Mouse (Mus musculus): ENCODE measurements around the gene Cpne1. TPM values are rescaled to one million over a fixed set of nuclear protein-coding genes. Genes with fewer than 3 reads are reported as not detected.

Cpne1 gene
- polyA plus RNA-seq, 1 experiment from 2014 or later, result 62.0 TPM

DNA sequence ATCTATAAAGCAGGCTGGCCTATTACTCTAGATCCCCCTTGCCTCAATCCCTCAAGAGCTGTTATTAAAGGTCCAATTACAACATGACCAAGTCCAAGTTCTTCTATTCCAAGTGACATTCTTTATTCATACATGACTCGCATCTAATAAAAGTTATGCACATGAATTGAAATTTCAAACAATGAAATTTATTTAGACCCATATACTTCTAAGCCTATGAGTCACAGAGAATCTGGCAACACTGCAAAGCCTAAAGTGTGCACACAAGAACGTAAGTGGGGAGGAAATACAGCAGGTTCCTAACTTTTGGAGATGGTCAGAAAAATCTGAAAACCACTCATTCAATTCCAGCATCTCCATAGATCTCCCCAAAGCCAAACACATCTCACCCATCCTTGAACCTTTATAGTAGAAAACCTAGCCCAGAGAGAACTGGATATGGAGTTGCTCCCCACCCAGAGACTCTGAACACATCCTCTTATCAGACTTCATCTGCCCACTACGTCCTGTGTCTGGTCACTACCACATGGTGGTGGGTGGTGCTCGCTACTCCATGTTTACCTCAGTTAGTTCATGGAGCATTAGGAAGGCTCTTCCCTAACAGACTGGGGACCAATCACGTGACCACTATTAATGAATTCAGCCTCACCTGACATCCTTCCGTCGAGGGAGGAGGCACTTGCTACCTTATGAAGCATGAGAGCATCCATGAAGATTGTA, 24.2 kb downstream of the Cpne1 start:
- Histone ChIP-seq H3K9me3 (replicated peaks; ENCODE audit: control insufficient read depth, low read length) (no peaks in the 10 kb centered on the region), H3K36me3 (ENCODE audit: control insufficient read depth, insufficient read depth, low read length) (no peaks in the 10 kb centered on the region), H3K4me2 (ENCODE audit: low read depth, low read length) (no peak overlapping the region), H3K4me3 (replicated peaks; ENCODE audit: low read length) (no peak overlapping the region), H3K9ac (ENCODE audit: low read length) (no peak overlapping the region), H3K27ac (ENCODE audit: low read length) (no peak overlapping the region), H3K4me1 (ENCODE audit: control insufficient read depth, insufficient read depth, low read length) (no peaks in the 10 kb centered on the region), H3K27me3 (ENCODE audit: control insufficient read depth, insufficient read depth, low read length) (no peaks in the 10 kb centered on the region)
- WGBS, result 77% methylated on average over 7 of the region's 7 CpGs
- no peak for ATAC-seq (ENCODE audit: insufficient read depth, low FRiP score)

DNA sequence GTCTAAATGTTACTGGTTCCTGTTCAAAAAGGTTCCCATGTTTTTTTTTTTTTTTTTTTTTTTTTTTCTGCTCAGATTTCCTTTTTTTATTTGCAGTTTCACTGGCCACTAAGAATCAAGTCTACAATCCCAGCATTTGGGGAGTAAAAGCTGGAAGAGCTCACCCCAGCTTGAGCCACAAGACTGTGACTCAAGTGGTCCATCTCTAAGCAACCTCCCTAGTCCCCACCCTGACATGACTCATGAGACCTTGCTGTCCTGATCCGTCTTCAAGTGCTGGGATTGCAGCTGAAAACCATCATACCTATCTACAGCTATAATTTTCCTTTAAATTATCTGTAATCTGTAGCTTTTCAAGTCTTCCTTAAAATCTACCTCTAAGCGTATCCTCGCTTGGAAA, 27.2 kb downstream of the Cpne1 start:
- WGBS, result 85% methylated on average over 3 of the region's 3 CpGs
- no peak overlapping the region for H3K4me2 ChIP-seq (ENCODE audit: low read depth, low read length)
- H3K36me3 ChIP-seq (ENCODE audit: control insufficient read depth, insufficient read depth, low read length), result no peaks in the 10 kb centered on the region
- H3K9ac ChIP-seq (ENCODE audit: low read length), result no peak overlapping the region
- H3K4me1 ChIP-seq (ENCODE audit: control insufficient read depth, insufficient read depth, low read length), result no peaks in the 10 kb centered on the region
- no peak for ATAC-seq (ENCODE audit: insufficient read depth, low FRiP score)
- no peak overlapping the region for H3K4me3 ChIP-seq (replicated peaks; ENCODE audit: low read length)
- no peak overlapping the region for H3K27ac ChIP-seq (ENCODE audit: low read length)
- no peaks in the 10 kb centered on the region for H3K27me3 ChIP-seq (ENCODE audit: control insufficient read depth, insufficient read depth, low read length)
- no peaks in the 10 kb centered on the region for H3K9me3 ChIP-seq (replicated peaks; ENCODE audit: control insufficient read depth, low read length)

DNA sequence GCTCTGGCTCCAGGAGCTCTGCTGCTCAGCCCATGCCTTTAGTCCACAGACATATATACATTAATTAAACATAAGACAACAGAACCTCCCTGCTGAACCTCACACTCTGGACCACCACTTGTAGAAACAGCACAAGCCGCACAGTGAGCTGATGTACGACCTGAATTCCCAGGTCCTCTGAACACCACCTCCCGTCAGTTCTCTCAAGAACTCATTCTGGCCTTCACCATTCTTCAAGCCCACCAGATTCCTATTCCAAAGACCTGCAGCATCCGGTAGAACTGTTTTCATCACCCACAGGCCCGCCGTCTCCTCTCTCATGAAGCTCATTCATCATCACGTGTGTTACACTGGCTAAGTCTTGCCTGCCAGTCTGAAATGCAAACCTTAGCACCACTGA, 31.4 kb downstream of the Cpne1 start:
- H3K4me3 ChIP-seq (replicated peaks; ENCODE audit: low read length), result no peak overlapping the region
- H3K27me3 ChIP-seq (ENCODE audit: control insufficient read depth, insufficient read depth, low read length), result no peaks in the 10 kb centered on the region
- peaks cover 26% of the 10 kb centered on the region; the same call in 1 of the 2 replicates for H3K36me3 ChIP-seq (ENCODE audit: control insufficient read depth, insufficient read depth, low read length)
- no peak overlapping the region for H3K27ac ChIP-seq (ENCODE audit: low read length)
- H3K4me1 ChIP-seq (ENCODE audit: control insufficient read depth, insufficient read depth, low read length), result no peaks in the 10 kb centered on the region
- 65% methylated on average over 7 of the region's 7 CpGs for WGBS
- H3K9me3 ChIP-seq (replicated peaks; ENCODE audit: control insufficient read depth, low read length), result no peaks in the 10 kb centered on the region
- no peak overlapping the region for H3K4me2 ChIP-seq (ENCODE audit: low read depth, low read length)
- ATAC-seq (ENCODE audit: insufficient read depth, low FRiP score), result no peak
- H3K9ac ChIP-seq (ENCODE audit: low read length), result no peak overlapping the region

DNA sequence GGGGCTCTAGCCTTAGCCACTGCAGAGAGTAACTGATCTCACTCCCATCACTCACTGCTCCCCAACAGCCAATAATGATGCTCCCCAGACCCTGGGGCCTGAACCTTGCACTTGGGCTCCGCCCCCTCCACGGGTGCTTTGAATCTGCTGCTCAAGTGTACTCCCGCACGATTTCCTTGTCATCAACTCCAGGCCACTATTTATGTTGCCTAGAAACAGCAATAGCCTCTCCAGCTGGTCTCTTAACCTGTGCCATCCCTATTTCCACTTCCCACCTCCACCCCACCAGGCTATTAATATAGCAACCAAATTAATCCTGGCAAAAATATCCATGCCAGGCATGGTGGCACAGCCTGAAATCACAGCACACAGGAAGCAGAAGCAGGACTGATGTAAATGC, 32.1 kb downstream of the Cpne1 start:
- no peak for ATAC-seq (ENCODE audit: insufficient read depth, low FRiP score)
- no peak overlapping the region for H3K4me3 ChIP-seq (replicated peaks; ENCODE audit: low read length)
- H3K27me3 ChIP-seq (ENCODE audit: control insufficient read depth, insufficient read depth, low read length), result no peaks in the 10 kb centered on the region
- no peak overlapping the region for H3K4me2 ChIP-seq (ENCODE audit: low read depth, low read length)
- H3K4me1 ChIP-seq (ENCODE audit: control insufficient read depth, insufficient read depth, low read length), result no peaks in the 10 kb centered on the region
- H3K9ac ChIP-seq (ENCODE audit: low read length), result no peak overlapping the region
- H3K36me3 ChIP-seq (ENCODE audit: control insufficient read depth, insufficient read depth, low read length), result peaks cover 29% of the 10 kb centered on the region; the same call in 1 of the 2 replicates
- no peaks in the 10 kb centered on the region for H3K9me3 ChIP-seq (replicated peaks; ENCODE audit: control insufficient read depth, low read length)
- H3K27ac ChIP-seq (ENCODE audit: low read length), result no peak overlapping the region
- WGBS, result 41% methylated on average over 4 of the region's 4 CpGs

DNA sequence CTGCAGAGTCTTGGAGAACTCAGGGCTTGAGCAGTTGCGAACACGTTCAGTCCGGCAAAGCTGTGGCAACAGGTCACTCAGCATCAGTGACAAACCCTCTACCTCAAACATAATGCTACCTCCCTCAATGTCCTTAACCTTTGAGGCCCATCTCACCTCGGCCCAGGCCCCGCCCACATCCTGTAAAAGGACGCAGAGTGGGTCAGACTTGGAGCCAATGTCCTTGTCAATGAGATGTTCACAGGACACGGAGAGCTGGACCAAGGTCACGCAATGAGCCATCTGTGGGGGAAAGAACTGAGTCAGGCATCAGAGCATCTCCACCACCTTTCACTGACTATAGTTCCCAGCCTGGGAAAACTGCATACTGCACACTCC, 32.6 kb downstream of the Cpne1 start:
- H3K4me2 ChIP-seq (ENCODE audit: low read depth, low read length), result no peak overlapping the region
- H3K9me3 ChIP-seq (replicated peaks; ENCODE audit: control insufficient read depth, low read length), result no peaks in the 10 kb centered on the region
- H3K27ac ChIP-seq (ENCODE audit: low read length), result no peak overlapping the region
- no peak overlapping the region for H3K4me3 ChIP-seq (replicated peaks; ENCODE audit: low read length)
- H3K4me1 ChIP-seq (ENCODE audit: control insufficient read depth, insufficient read depth, low read length), result no peaks in the 10 kb centered on the region
- peaks cover 29% of the 10 kb centered on the region; the same call in 1 of the 2 replicates for H3K36me3 ChIP-seq (ENCODE audit: control insufficient read depth, insufficient read depth, low read length)
- no peak overlapping the region for H3K9ac ChIP-seq (ENCODE audit: low read length)
- H3K27me3 ChIP-seq (ENCODE audit: control insufficient read depth, insufficient read depth, low read length), result no peaks in the 10 kb centered on the region
- no peak for ATAC-seq (ENCODE audit: insufficient read depth, low FRiP score)
- WGBS, result 80% methylated on average over 8 of the region's 8 CpGs

DNA sequence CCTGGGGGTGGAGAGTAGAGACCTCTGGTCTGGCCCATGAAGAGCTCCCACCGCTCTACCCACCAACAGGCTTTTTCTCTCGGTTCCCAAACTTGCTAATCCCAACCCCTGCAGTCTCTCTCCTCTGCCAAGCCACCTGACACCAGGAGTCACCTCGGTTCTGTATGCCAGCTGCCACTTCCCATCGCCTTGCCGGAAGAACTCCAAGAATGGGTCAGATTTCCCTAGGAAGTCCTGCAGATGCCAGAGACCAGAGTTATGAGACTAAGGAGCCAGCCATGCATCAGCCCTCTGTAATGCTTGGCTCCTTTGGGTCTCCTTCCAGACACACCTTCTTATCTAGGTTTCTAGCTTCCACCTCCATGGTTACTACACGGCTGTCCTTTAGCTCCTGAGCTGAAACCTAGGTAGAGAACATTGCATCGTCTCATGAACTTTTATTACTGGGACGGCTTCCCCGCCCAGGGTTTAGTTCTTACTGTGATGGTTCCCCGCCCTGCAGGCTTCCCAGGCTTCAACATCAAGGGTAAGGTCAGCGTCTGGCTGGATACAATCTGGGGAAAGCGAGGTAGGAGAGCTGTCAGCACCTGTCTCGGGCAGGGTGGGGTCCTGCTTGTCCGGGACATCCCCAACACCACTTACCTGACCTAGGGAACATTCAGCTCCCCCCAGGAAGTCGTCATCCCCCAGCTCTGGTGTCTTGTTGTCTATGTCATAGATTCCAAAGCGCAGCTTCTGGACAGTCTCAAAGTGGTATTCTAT, 33.2 kb downstream of the Cpne1 start:
- no peak overlapping the region for H3K27ac ChIP-seq (ENCODE audit: low read length)
- no peak overlapping the region for H3K4me3 ChIP-seq (replicated peaks; ENCODE audit: low read length)
- H3K27me3 ChIP-seq (ENCODE audit: control insufficient read depth, insufficient read depth, low read length), result no peaks in the 10 kb centered on the region
- H3K36me3 ChIP-seq (ENCODE audit: control insufficient read depth, insufficient read depth, low read length), result peaks cover 29% of the 10 kb centered on the region; the same call in 1 of the 2 replicates
- no peak overlapping the region for H3K4me2 ChIP-seq (ENCODE audit: low read depth, low read length)
- no peaks in the 10 kb centered on the region for H3K4me1 ChIP-seq (ENCODE audit: control insufficient read depth, insufficient read depth, low read length)
- WGBS, result 90% methylated on average over 16 of the region's 16 CpGs
- H3K9me3 ChIP-seq (replicated peaks; ENCODE audit: control insufficient read depth, low read length), result no peaks in the 10 kb centered on the region
- no peak overlapping the region for H3K9ac ChIP-seq (ENCODE audit: low read length)
- ATAC-seq (ENCODE audit: insufficient read depth, low FRiP score), result no peak

DNA sequence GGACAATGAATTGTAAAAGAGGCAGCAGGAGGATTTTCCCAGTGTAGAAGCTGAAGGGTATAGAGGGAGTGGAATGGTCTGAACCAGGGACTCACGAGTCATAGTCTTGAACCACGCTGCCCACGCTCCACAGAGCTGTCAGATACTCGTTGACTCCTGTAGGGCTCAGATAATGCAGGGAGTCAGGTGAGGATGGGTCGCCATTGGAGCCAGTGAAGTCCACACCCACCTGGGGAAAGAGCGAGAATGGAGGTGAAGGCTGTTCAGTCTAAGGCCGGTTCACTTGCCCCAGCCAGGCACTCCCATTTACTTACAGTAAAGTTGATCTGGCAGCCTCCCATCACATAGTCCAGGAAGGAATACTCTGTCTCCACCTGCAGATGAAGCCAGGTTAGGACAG, 34.3 kb downstream of the Cpne1 start:
- no peak for ATAC-seq (ENCODE audit: insufficient read depth, low FRiP score)
- Histone ChIP-seq H3K36me3 (ENCODE audit: control insufficient read depth, insufficient read depth, low read length) (peaks cover 29% of the 10 kb centered on the region), H3K27me3 (ENCODE audit: control insufficient read depth, insufficient read depth, low read length) (no peaks in the 10 kb centered on the region), H3K4me3 (replicated peaks; ENCODE audit: low read length) (no peak overlapping the region), H3K4me2 (ENCODE audit: low read depth, low read length) (no peak overlapping the region), H3K9me3 (replicated peaks; ENCODE audit: control insufficient read depth, low read length) (no peaks in the 10 kb centered on the region), H3K4me1 (ENCODE audit: control insufficient read depth, insufficient read depth, low read length) (no peaks in the 10 kb centered on the region), H3K27ac (ENCODE audit: low read length) (no peak overlapping the region), H3K9ac (ENCODE audit: low read length) (no peak overlapping the region)
- 91% methylated on average over 7 of the region's 7 CpGs for WGBS

DNA sequence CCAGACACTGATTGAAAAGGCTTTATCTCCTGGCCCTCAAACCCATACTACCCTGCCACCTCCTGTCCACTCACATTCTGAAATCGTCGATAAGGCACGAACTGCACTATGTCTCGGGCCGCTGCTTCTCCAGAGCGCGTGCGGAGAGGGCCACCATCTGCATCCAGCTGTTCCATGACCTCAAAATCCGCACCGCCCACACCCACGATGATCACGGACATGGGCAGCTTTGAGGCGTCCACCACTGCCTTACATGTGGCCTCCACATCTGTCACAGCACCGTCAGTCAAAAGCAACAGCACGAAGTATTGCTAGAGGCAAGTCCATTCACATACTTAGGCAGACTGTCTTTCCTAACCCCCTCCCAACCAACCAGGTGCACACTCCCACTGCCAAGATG, 38.0 kb downstream of the Cpne1 start:
- no peak overlapping the region for H3K9ac ChIP-seq (ENCODE audit: low read length)
- H3K27ac ChIP-seq (ENCODE audit: low read length), result no peak overlapping the region
- H3K27me3 ChIP-seq (ENCODE audit: control insufficient read depth, insufficient read depth, low read length), result no peaks in the 10 kb centered on the region
- ATAC-seq (ENCODE audit: insufficient read depth, low FRiP score), result no peak
- no peaks in the 10 kb centered on the region for H3K9me3 ChIP-seq (replicated peaks; ENCODE audit: control insufficient read depth, low read length)
- H3K4me3 ChIP-seq (replicated peaks; ENCODE audit: low read length), result no peak overlapping the region
- H3K36me3 ChIP-seq (ENCODE audit: control insufficient read depth, insufficient read depth, low read length), result peaks cover 26% of the 10 kb centered on the region
- 81% methylated on average over 15 of the region's 15 CpGs for WGBS
- no peaks in the 10 kb centered on the region for H3K4me1 ChIP-seq (ENCODE audit: control insufficient read depth, insufficient read depth, low read length)
- H3K4me2 ChIP-seq (ENCODE audit: low read depth, low read length), result no peak overlapping the region

- Histone ChIP-seq H3K36me3 (ENCODE audit: control insufficient read depth, insufficient read depth, low read length) (peaks cover 12% of the 10 kb centered on the region), H3K9ac (ENCODE audit: low read length) (no peak overlapping the region)
- 95% methylated on average over 10 of the region's 10 CpGs for WGBS
Measured at GRCm38 (mm10) chr2:156071236-156071635, 40.5 kb downstream of the Cpne1 start.

More at GRCm38 (mm10) chr2:156071236-156071635, 40.5 kb downstream of the Cpne1 start:
- ATAC-seq (ENCODE audit: insufficient read depth, low FRiP score), result no peak
- H3K27me3 ChIP-seq (ENCODE audit: control insufficient read depth, insufficient read depth, low read length), result no peaks in the 10 kb centered on the region
- H3K9me3 ChIP-seq (replicated peaks; ENCODE audit: control insufficient read depth, low read length), result no peaks in the 10 kb centered on the region
- H3K4me2 ChIP-seq (ENCODE audit: low read depth, low read length), result no peak overlapping the region
- no peak overlapping the region for H3K4me3 ChIP-seq (replicated peaks; ENCODE audit: low read length)
- H3K4me1 ChIP-seq (ENCODE audit: control insufficient read depth, insufficient read depth, low read length), result peaks cover 3% of the 10 kb centered on the region
- no peak overlapping the region for H3K27ac ChIP-seq (ENCODE audit: low read length)
